Mouse (Mus musculus) embryonic fibroblast, embryonic 13.5 days (primary cell): ENCODE measurements at regions not wholly inside any gene's neighbourhood (a gene's known extent, or its start where the extent isn't known, plus 50 kb on each side); places are given as distances from the start of the nearest gene placed in this dataset.

Experiments
- CTCF ChIP-seq: IDR thresholded peaks from 2 replicates; pipeline ENCODE4 v1.5.1; 2011; ENCODE audit warnings: mild to moderate bottlenecking, control low read depth, low read length, moderate library complexity, borderline replicate concordance; ENCODE audit not compliant: insufficient read depth
- POLR2A ChIP-seq: IDR thresholded peaks from 2 replicates; pipeline ENCODE4 v1.6.1; 2011; ENCODE audit warnings: low read depth, mild to moderate bottlenecking, control low read depth, low read length, moderate library complexity

DNA sequence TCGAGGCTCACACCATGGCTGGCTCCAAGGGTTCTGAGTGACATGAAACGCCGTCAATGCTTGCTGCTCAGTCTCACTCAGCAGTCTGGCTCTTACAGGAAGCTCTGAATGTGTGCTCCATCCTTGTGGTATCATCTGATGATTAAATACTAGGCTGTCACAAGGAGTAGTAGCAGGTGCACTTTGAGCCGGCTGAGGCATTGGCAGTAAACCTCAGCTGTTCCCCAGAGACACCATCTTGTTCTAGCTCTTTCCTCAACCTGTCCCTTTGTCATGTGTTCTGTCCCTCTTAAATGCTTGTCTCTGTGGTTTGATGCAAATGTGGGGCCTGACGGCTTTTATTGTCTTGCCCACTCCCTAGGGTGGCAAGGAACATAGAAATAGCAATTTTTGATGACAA is 370.7 kb downstream of the Foxo1 start:
- TF ChIP-seq CTCF: no peak
- no peak for TF ChIP-seq POLR2A
